Mouse (Mus musculus) mouse embryonic stem cell (cell line): ENCODE data around the gene Dusp11.
"Not testable (repeated sequence)": the region's sequence is repeated elsewhere in the genome, so short reads cannot be mapped to it uniquely, and the experiment has no call there.

Source experiments
- in situ Hi-C, 2 experiments: fragments of 300-500 bp; cut with MboI; formaldehyde crosslinking; loops; 1 replicate in 1 of 2; 3 replicates in 1 of 2; pipeline ENCODE4 v1.14.3; 2019 to 2020; ENCODE audit warnings: low sequenced_read_pairs in 2 of 2, low pct_unique_long_range_greater_than_20kb in 1 of 2, mixed read lengths in 1 of 2; ENCODE audit not compliant: unreplicated experiment in 1 of 2

Dusp11 gene

GRCm38 (mm10) chr6:85906911-85907351 is 54.5 kb downstream of the Dusp11 start:
- in situ Hi-C loops, result loop anchor here in 1 of 2 experiments (10.0 kb wide), 1 partner anchor 98 kb away; no protein-coding TSS in a partner anchor

- in situ Hi-C loops, result loop anchor here in 1 of 2 experiments (5.0 to 10.0 kb wide), 2 partner anchors 57 to 100 kb away; no protein-coding TSS in a partner anchor
These were observed 56.8 kb downstream of the Dusp11 start, which contains the start of gene Nat8f4 for GRCm38 (mm10) chr6:85904642-85905061. Nat8f4 (minus strand) TSS chr6:85904884.

GRCm38 (mm10) chr6:85902303-85902702 is 59.2 kb downstream of the Dusp11 start:
- in situ Hi-C loops, result loop anchor here in 1 of 2 experiments (5.0 to 10.0 kb wide), 2 partner anchors 55 to 102 kb away; no protein-coding TSS in a partner anchor

- in situ Hi-C loops, result not testable (repeated sequence)
These were observed 62.6 kb downstream of the Dusp11 start for GRCm38 (mm10) chr6:85898596-85899475.

GRCm38 (mm10) chr6:85895061-85895648 is 66.3 kb downstream of the Dusp11 start:
- in situ Hi-C loops, result not testable (repeated sequence)
